Comparison of ENCODE assay signal across 7 mouse cellular contexts in genomic region chr6:70713118-70713517, GRCm38 (mm10).
DNase-seq lines count a peak whose midpoint lies in the region; ATAC-seq and TF ChIP-seq lines count a peak whose summit lies in the region.

No protein-coding gene starts in this region.

- H3K27me3 ChIP-seq in kidney, postnatal 0 days (ENCODE audit: insufficient read depth, low read length) = no peaks in the 10 kb centered on the region
- H3K27me3 ChIP-seq in CH12.LX (replicated peaks) = no peaks in the 10 kb centered on the region
- H3K27me3 ChIP-seq in Patski = peaks cover 28% of the 10 kb centered on the region
- no peaks in the 10 kb centered on the region for H3K27me3 ChIP-seq in thymus, adult 2 months (ENCODE audit: control insufficient read depth, insufficient read depth, low read length)

- TF ChIP-seq RAD21 in CH12.LX (IDR thresholded peaks at IDR 0.05; ENCODE audit: low read depth, low read length) = peak; percentile 50

- dilution Hi-C loops in CH12.LX (cut with MboI; ENCODE audit: extremely low pct_ligation_motif_present, extremely low pct_unique_long_range_greater_than_20kb, low sequenced_read_pairs) = no loop called here

- no peak for TF ChIP-seq EP300 in CH12.LX (IDR thresholded peaks at IDR 0.05; ENCODE audit: low read length)

- H3K79me2 ChIP-seq in CH12.LX (replicated peaks; ENCODE audit: control insufficient read depth, extremely low read depth, insufficient read depth, poor library complexity, severe bottlenecking) = peaks cover 1% of the 10 kb centered on the region; the same call in 1 of the 2 replicates

- peak; percentile 53; the same call in 1 of the 2 replicates for ATAC-seq in kidney, postnatal 0 days (replicated peaks; ENCODE audit: low FRiP score, low read depth)
- ATAC-seq in Patski = no peak
- ATAC-seq in megakaryocyte progenitor cell, adult 5-6 weeks (replicated peaks; ENCODE audit: poor library complexity) = peak; percentile 35

- CTCF ChIA-PET in Patski (lab: Charles Lee) = interaction anchor here (0.6 to 6.7 kb wide), 10 partner anchors 10 to 85 kb away, joined by 3 to 46 read pairs (median 6); no protein-coding TSS in a partner anchor

- no peak overlapping the region for H3K4me2 ChIP-seq in kidney, postnatal 0 days (ENCODE audit: low read length)
- H3K4me2 ChIP-seq in CH12.LX (ENCODE audit: insufficient read depth, low read depth, poor library complexity, severe bottlenecking) = no peak overlapping the region

- H3K9ac ChIP-seq in kidney, postnatal 0 days (ENCODE audit: low read depth, low read length) = no peak overlapping the region
- no peak overlapping the region; the same call in 1 of the 2 replicates for H3K9ac ChIP-seq in CH12.LX (ENCODE audit: insufficient read depth, low read depth)

- WGBS in kidney, postnatal 0 days = 37% methylated on average over 7 of the region's 7 CpGs
- WGBS in thymus, adult 2 months = 61% methylated on average over 7 of the region's 7 CpGs

- no peak overlapping the region for H3K27ac ChIP-seq in kidney, postnatal 0 days
- no peak overlapping the region for H3K27ac ChIP-seq in CH12.LX (ENCODE audit: insufficient read depth, low read depth)
- no peak overlapping the region for H3K27ac ChIP-seq in thymus, adult 2 months (ENCODE audit: control insufficient read depth, insufficient read depth, low read length)

- in situ Hi-C loops in CH12.LX (cut with MboI; ENCODE audit: low pct_ligation_motif_present, low pct_unique_long_range_greater_than_20kb, low sequenced_read_pairs) (no loop called here), Patski (cut with MboI; ENCODE audit: low pct_unique_long_range_greater_than_20kb) (no loop called here)

- peak; percentile 64 for DNase-seq in kidney, postnatal 0 days (ENCODE audit: low spot score)
- no peak for DNase-seq in kidney, adult 11 months
- DNase-seq in CH12.LX (ENCODE audit: extremely low read depth) = no peak
- DNase-seq in Patski (ENCODE audit: low read depth, low spot score) = no peak
- DNase-seq in urinary bladder, postnatal 14 days (ENCODE audit: low spot score) = no peak
- DNase-seq in thymus, adult 2 months = no peak

- POLR2A ChIA-PET in Patski (lab: Charles Lee) = no interaction called here

- H3K9me3 ChIP-seq in kidney, postnatal 0 days (replicated peaks; ENCODE audit: low read length) = no peaks in the 10 kb centered on the region
- no peaks in the 10 kb centered on the region for H3K9me3 ChIP-seq in CH12.LX (replicated peaks; ENCODE audit: low read length)

- TF ChIP-seq POLR2A in CH12.LX (IDR thresholded peaks at IDR 0.05; ENCODE audit: low read depth, low read length) = no peak
- TF ChIP-seq POLR2A in thymus, adult 2 months (IDR thresholded peaks at IDR 0.05; ENCODE audit: control insufficient read depth, extremely low read depth, insufficient read depth, low read length, poor library complexity) = no peak

- no peaks in the 10 kb centered on the region for H3K4me1 ChIP-seq in kidney, postnatal 0 days (replicated peaks; ENCODE audit: insufficient read depth, low read length)
- H3K4me1 ChIP-seq in CH12.LX (ENCODE audit: control insufficient read depth in 1 of 2, insufficient read depth in 2 of 2) = peaks cover 2 to 24% of the 10 kb centered on the region in 2 experiments; a peak in 2 of 4 replicates
- H3K4me1 ChIP-seq in thymus, adult 2 months (replicated peaks; ENCODE audit: control insufficient read depth, insufficient read depth, low read length) = peaks cover 4% of the 10 kb centered on the region; the same call in 1 of the 2 replicates

- no peaks in the 10 kb centered on the region for H3K36me3 ChIP-seq in kidney, postnatal 0 days (ENCODE audit: insufficient read depth, low read length)
- H3K36me3 ChIP-seq in CH12.LX (replicated peaks in 1 of 2; ENCODE audit: control insufficient read depth in 1 of 2, insufficient read depth in 1 of 2, low read length in 1 of 2) = peaks cover 0 to 7% of the 10 kb centered on the region in 2 experiments
- no peaks in the 10 kb centered on the region for H3K36me3 ChIP-seq in thymus, adult 2 months (ENCODE audit: control insufficient read depth, insufficient read depth, low read length)

- no peak overlapping the region for H3K4me3 ChIP-seq in kidney, postnatal 0 days (replicated peaks; ENCODE audit: low read depth, low read length)
- H3K4me3 ChIP-seq in CH12.LX (replicated peaks in 1 of 3; ENCODE audit: low read depth in 2 of 3, low read length in 2 of 3, poor library complexity in 1 of 3) = no peak overlapping the region
- H3K4me3 ChIP-seq in thymus, adult 2 months (ENCODE audit: control insufficient read depth, insufficient read depth, low read length) = no peak overlapping the region

- TF ChIP-seq CTCF in kidney, postnatal 0 days (IDR thresholded peaks at IDR 0.05; ENCODE audit: low read depth) = peak; percentile 71
- peak; percentile 21 to 70; a peak in 2 of 4 replicates for TF ChIP-seq CTCF in CH12.LX (conservative IDR thresholded peaks at IDR 0.05 in 1 of 2, IDR thresholded peaks at IDR 0.05 in 1 of 2; ENCODE audit: low read depth in 2 of 2, low read length in 2 of 2)
- peak; percentile 68 for TF ChIP-seq CTCF in Patski (IDR thresholded peaks at IDR 0.05)
- TF ChIP-seq CTCF in thymus, adult 2 months (IDR thresholded peaks at IDR 0.05; ENCODE audit: borderline replicate concordance, control insufficient read depth, extremely low read depth, insufficient read depth, low read length, poor library complexity) = no peak

TF ChIP-seq in CH12.LX, 34 proteins besides CTCF, POLR2A, EP300 and RAD21:
- TF ChIP-seq CHD2 (IDR thresholded peaks at IDR 0.05; ENCODE audit: low read length) (no peak), SMC3 (IDR thresholded peaks at IDR 0.05; ENCODE audit: low read depth, low read length) (peak; percentile 70), ZKSCAN1 (IDR thresholded peaks at IDR 0.05; ENCODE audit: borderline replicate concordance, low read depth, low read length) (no peak)
